Mouse (Mus musculus) ZHBTc4 (cell line): ENCODE measurements around the gene Tcte1.

Experiments
- DNase-seq: peaks from one replicate; pipeline ENCODE4 v3.0.0-alpha.2; 2011; ENCODE audit warnings: low read depth, low spot score

The Tcte1 gene

GRCm38 (mm10) chr17:45584096-45584896 lies 61.1 kb downstream of the Tcte1 start:
- peak; percentile 80 for DNase-seq

GRCm38 (mm10) chr17:45584939-45585678 lies 61.9 kb downstream of the Tcte1 start:
- DNase-seq = peak; percentile 89

- peak; percentile 51 for DNase-seq
Measured at GRCm38 (mm10) chr17:45585725-45586448, 62.7 kb downstream of the Tcte1 start.

- DNase-seq = peak; percentile 94
Measured at GRCm38 (mm10) chr17:45586449-45586837, 63.2 kb downstream of the Tcte1 start.

- DNase-seq = no peak
Measured at GRCm38 (mm10) chr17:45588370-45588769, 65.1 kb downstream of the Tcte1 start.

GRCm38 (mm10) chr17:45589236-45589635 lies 66.0 kb downstream of the Tcte1 start:
- DNase-seq = no peak

- no peak for DNase-seq
Measured at GRCm38 (mm10) chr17:45589844-45590243, 66.6 kb downstream of the Tcte1 start.

GRCm38 (mm10) chr17:45590410-45590809 lies 67.2 kb downstream of the Tcte1 start:
- no peak for DNase-seq

GRCm38 (mm10) chr17:45591701-45592605 lies 68.7 kb downstream of the Tcte1 start:
- DNase-seq = peak; percentile 78
